Mouse (Mus musculus): ENCODE results near the gene Ttc7b. TPM values are rescaled to one million over a fixed set of nuclear protein-coding genes. Genes with fewer than 3 reads are reported as not detected.
A peak's percentile ranks its signal among the peaks of the same experiment; 100 is the strongest.

Gene Ttc7b
- polyA plus RNA-seq, 1 experiment from 2014 or later = 6.6 TPM

GRCm38 (mm10) chr12:100428183-100428582 is 92.4 kb downstream of the Ttc7b start:
- TF ChIP-seq EP300 (IDR thresholded peaks at IDR 0.05) (no peak), CTCF (IDR thresholded peaks at IDR 0.05) (0 out of 2 replicates have a peak, but pooled peaks have one; percentile 5)
- no peak overlapping the region for H3K27ac ChIP-seq (ENCODE audit: low read length)
- H3K9ac ChIP-seq (replicated peaks; ENCODE audit: low read depth) = no peak overlapping the region
- no peak overlapping the region for H3K4me2 ChIP-seq (replicated peaks; ENCODE audit: low read depth, low read length)
- no peaks in the 10 kb centered on the region for H3K4me1 ChIP-seq (ENCODE audit: insufficient read depth, low read depth, low read length)
- ATAC-seq (no peak), DNase-seq (ENCODE audit: low spot score) (no peak)
- H3K4me3 ChIP-seq (ENCODE audit: low read depth, low read length) = no peak overlapping the region
- no peaks in the 10 kb centered on the region for H3K27me3 ChIP-seq (replicated peaks; ENCODE audit: insufficient read depth, low read length)
- WGBS = 90% methylated on average over 4 of the region's 4 CpGs
- H3K9me3 ChIP-seq (ENCODE audit: low read length) = no peaks in the 10 kb centered on the region
- no peaks in the 10 kb centered on the region for H3K36me3 ChIP-seq (ENCODE audit: insufficient read depth, low read length)

GRCm38 (mm10) chr12:100426212-100426611 is 94.4 kb downstream of the Ttc7b start:
- no peak for TF ChIP-seq CTCF (IDR thresholded peaks at IDR 0.05)
- no peak for TF ChIP-seq EP300 (IDR thresholded peaks at IDR 0.05)
- peak; percentile 34 for DNase-seq (ENCODE audit: low spot score)
- no peaks in the 10 kb centered on the region for H3K27me3 ChIP-seq (replicated peaks; ENCODE audit: insufficient read depth, low read length)
- H3K36me3 ChIP-seq (ENCODE audit: insufficient read depth, low read length) = no peaks in the 10 kb centered on the region
- no peak overlapping the region for H3K4me2 ChIP-seq (replicated peaks; ENCODE audit: low read depth, low read length)
- H3K4me3 ChIP-seq (ENCODE audit: low read depth, low read length) = no peak overlapping the region
- peak; percentile 46 for ATAC-seq
- H3K4me1 ChIP-seq (ENCODE audit: insufficient read depth, low read depth, low read length) = peaks cover 4% of the 10 kb centered on the region; the same call in 1 of the 2 replicates
- H3K9ac ChIP-seq (replicated peaks; ENCODE audit: low read depth) = no peak overlapping the region
- WGBS = 55% methylated on average over 4 of the region's 4 CpGs
- H3K9me3 ChIP-seq (ENCODE audit: low read length) = no peaks in the 10 kb centered on the region
- H3K27ac ChIP-seq (ENCODE audit: low read length) = no peak overlapping the region

- Histone ChIP-seq H3K9ac (replicated peaks; ENCODE audit: low read depth) (no peak overlapping the region), H3K36me3 (ENCODE audit: insufficient read depth, low read length) (no peaks in the 10 kb centered on the region), H3K4me3 (ENCODE audit: low read depth, low read length) (no peak overlapping the region), H3K27me3 (replicated peaks; ENCODE audit: insufficient read depth, low read length) (no peaks in the 10 kb centered on the region), H3K4me1 (ENCODE audit: insufficient read depth, low read depth, low read length) (peaks cover 4% of the 10 kb centered on the region; the same call in 1 of the 2 replicates), H3K27ac (ENCODE audit: low read length) (no peak overlapping the region), H3K9me3 (ENCODE audit: low read length) (no peaks in the 10 kb centered on the region), H3K4me2 (replicated peaks; ENCODE audit: low read depth, low read length) (no peak overlapping the region)
- ATAC-seq = no peak
- no peak for DNase-seq (ENCODE audit: low spot score)
- no peak for TF ChIP-seq CTCF (IDR thresholded peaks at IDR 0.05)
- TF ChIP-seq EP300 (IDR thresholded peaks at IDR 0.05) = no peak
- 91% methylated on average over 6 of the region's 6 CpGs for WGBS
These were observed 95.6 kb downstream of the Ttc7b start for GRCm38 (mm10) chr12:100425028-100425427.

- no peak overlapping the region for H3K9ac ChIP-seq (replicated peaks; ENCODE audit: low read depth)
- no peak overlapping the region for H3K27ac ChIP-seq (ENCODE audit: low read length)
- no peak for TF ChIP-seq CTCF (IDR thresholded peaks at IDR 0.05)
- TF ChIP-seq EP300 (IDR thresholded peaks at IDR 0.05) = no peak
- no peaks in the 10 kb centered on the region for H3K27me3 ChIP-seq (replicated peaks; ENCODE audit: insufficient read depth, low read length)
- H3K36me3 ChIP-seq (ENCODE audit: insufficient read depth, low read length) = no peaks in the 10 kb centered on the region
- no peaks in the 10 kb centered on the region for H3K9me3 ChIP-seq (ENCODE audit: low read length)
- H3K4me3 ChIP-seq (ENCODE audit: low read depth, low read length) = no peak overlapping the region
- peaks cover 4% of the 10 kb centered on the region; the same call in 1 of the 2 replicates for H3K4me1 ChIP-seq (ENCODE audit: insufficient read depth, low read depth, low read length)
- WGBS = 63% methylated on average over 6 of the region's 6 CpGs
- H3K4me2 ChIP-seq (replicated peaks; ENCODE audit: low read depth, low read length) = no peak overlapping the region
- no peak for DNase-seq (ENCODE audit: low spot score)
- ATAC-seq = peak; percentile 21; the same call in 1 of the 2 replicates
These were observed 98.3 kb downstream of the Ttc7b start for GRCm38 (mm10) chr12:100422286-100422820.

- H3K4me3 ChIP-seq (ENCODE audit: low read depth, low read length) = no peak overlapping the region
- peak; percentile 41; the same call in 1 of the 2 replicates for ATAC-seq
- no peak overlapping the region for H3K9ac ChIP-seq (replicated peaks; ENCODE audit: low read depth)
- H3K36me3 ChIP-seq (ENCODE audit: insufficient read depth, low read length) = no peaks in the 10 kb centered on the region
- H3K4me1 ChIP-seq (ENCODE audit: insufficient read depth, low read depth, low read length) = peaks cover 4% of the 10 kb centered on the region; the same call in 1 of the 2 replicates
- peak; percentile 81 for DNase-seq (ENCODE audit: low spot score)
- H3K9me3 ChIP-seq (ENCODE audit: low read length) = no peaks in the 10 kb centered on the region
- no peaks in the 10 kb centered on the region for H3K27me3 ChIP-seq (replicated peaks; ENCODE audit: insufficient read depth, low read length)
- TF ChIP-seq EP300 (IDR thresholded peaks at IDR 0.05) = no peak
- TF ChIP-seq CTCF (IDR thresholded peaks at IDR 0.05) = peak; percentile 74
- WGBS = 60% methylated on average over 6 of the region's 6 CpGs
- H3K27ac ChIP-seq (ENCODE audit: low read length) = no peak overlapping the region
- H3K4me2 ChIP-seq (replicated peaks; ENCODE audit: low read depth, low read length) = no peak overlapping the region
These were observed 99.1 kb downstream of the Ttc7b start for GRCm38 (mm10) chr12:100421538-100421937.

GRCm38 (mm10) chr12:100420903-100421302 is 99.7 kb downstream of the Ttc7b start:
- DNase-seq (ENCODE audit: low spot score) = no peak
- no peak for TF ChIP-seq CTCF (IDR thresholded peaks at IDR 0.05)
- TF ChIP-seq EP300 (IDR thresholded peaks at IDR 0.05) = no peak
- H3K4me3 ChIP-seq (ENCODE audit: low read depth, low read length) = no peak overlapping the region
- no peak overlapping the region for H3K4me2 ChIP-seq (replicated peaks; ENCODE audit: low read depth, low read length)
- no peak overlapping the region for H3K27ac ChIP-seq (ENCODE audit: low read length)
- 83% methylated on average over 6 of the region's 6 CpGs for WGBS
- no peaks in the 10 kb centered on the region for H3K36me3 ChIP-seq (ENCODE audit: insufficient read depth, low read length)
- H3K27me3 ChIP-seq (replicated peaks; ENCODE audit: insufficient read depth, low read length) = no peaks in the 10 kb centered on the region
- H3K9ac ChIP-seq (replicated peaks; ENCODE audit: low read depth) = no peak overlapping the region
- no peak for ATAC-seq
- H3K4me1 ChIP-seq (ENCODE audit: insufficient read depth, low read depth, low read length) = peaks cover 4% of the 10 kb centered on the region; the same call in 1 of the 2 replicates
- H3K9me3 ChIP-seq (ENCODE audit: low read length) = no peaks in the 10 kb centered on the region
